Mouse (Mus musculus) hindbrain, postnatal 0 days (tissue): ENCODE results near the gene Fam71f1. TPM values are rescaled to one million over a fixed set of nuclear protein-coding genes. Genes with fewer than 3 reads are reported as not detected.

Experiments used
- ATAC-seq: fragments of 200-750 bp; cut with Nextera tagmentation; 2 replicates; pipeline ENCODE4 v1.8.0; 2017; ENCODE audit warnings: mild to moderate bottlenecking, moderate TSS enrichment, moderate library complexity
- DNase-seq: peaks from one replicate; pipeline ENCODE4 v3.0.0-alpha.2; 2015; ENCODE audit warnings: low spot score
- H3K27ac ChIP-seq: fragments of 300-500 bp; sonication (generic); 2 replicates; pipeline ENCODE4 v1.5.1; 2014; ENCODE audit warnings: mild to moderate bottlenecking
- H3K27me3 ChIP-seq: fragments of 300-500 bp; sonication (generic); 2 replicates; pipeline ENCODE4 v1.6.1; 2014; ENCODE audit warnings: low read length, mixed read lengths; ENCODE audit not compliant: insufficient read depth
- H3K36me3 ChIP-seq: fragments of 300-500 bp; sonication (generic); 2 replicates; pipeline ENCODE4 v1.6.1; 2014; ENCODE audit warnings: low read length, mixed read lengths; ENCODE audit not compliant: insufficient read depth
- H3K4me1 ChIP-seq: fragments of 300-500 bp; sonication (generic); 2 replicates; pipeline ENCODE4 v1.6.1; 2014; ENCODE audit warnings: antibody characterized with exemption, low read length, mixed read lengths; ENCODE audit not compliant: insufficient read depth
- H3K4me2 ChIP-seq: fragments of 300-500 bp; sonication (generic); 2 replicates; pipeline ENCODE4 v1.6.1; 2014; ENCODE audit warnings: low read depth, mild to moderate bottlenecking, low read length, moderate library complexity, mixed read lengths
- H3K4me3 ChIP-seq: fragments of 300-500 bp; sonication (generic); 2 replicates; pipeline ENCODE4 v1.5.1; 2014; ENCODE audit warnings: low read length
- H3K9ac ChIP-seq: fragments of 300-500 bp; sonication (generic); replicated peaks from 2 replicates; pipeline ENCODE4 v1.6.1; 2014; ENCODE audit warnings: mild to moderate bottlenecking, low read length, moderate library complexity, mixed read lengths
- H3K9me3 ChIP-seq: fragments of 300-500 bp; sonication (generic); 2 replicates; pipeline ENCODE4 v1.6.1; 2016; ENCODE audit warnings: low read length, mixed read lengths
- CTCF ChIP-seq: IDR thresholded peaks from 2 replicates; pipeline ENCODE4 v1.5.1; 2016; ENCODE audit warnings: antibody characterized with exemption, control low read depth, low read depth
- WGBS: fragments of 180-500 bp; shearing (Covaris S2); extraction: QIAGEN DNeasy Blood & Tissue Kit; methylation state at CpG from one replicate; pipeline ENCODE4 v1.1.7; 2014; 5-methylcytosine and 5-hydroxymethylcytosine counted together
- polyA plus RNA-seq: library from polyadenylated mRNA; unstranded; fragments of >200 nt; fragmentation: Nextera tagmentation; extraction: Ambion mirVana; gene quantifications from 2 replicates; pipeline ENCODE4 v1.2.1, GENCODE M21; 2015
- total RNA-seq: library from RNA; depleted of rRNA; stranded (reverse); fragments of >200 nt; gene quantifications from 2 replicates; pipeline ENCODE4 v1.2.3, GENCODE M21; 2014

The Fam71f1 gene
- total and polyA plus RNA-seq, 2 experiments from 2014 or later = not detected

DNA sequence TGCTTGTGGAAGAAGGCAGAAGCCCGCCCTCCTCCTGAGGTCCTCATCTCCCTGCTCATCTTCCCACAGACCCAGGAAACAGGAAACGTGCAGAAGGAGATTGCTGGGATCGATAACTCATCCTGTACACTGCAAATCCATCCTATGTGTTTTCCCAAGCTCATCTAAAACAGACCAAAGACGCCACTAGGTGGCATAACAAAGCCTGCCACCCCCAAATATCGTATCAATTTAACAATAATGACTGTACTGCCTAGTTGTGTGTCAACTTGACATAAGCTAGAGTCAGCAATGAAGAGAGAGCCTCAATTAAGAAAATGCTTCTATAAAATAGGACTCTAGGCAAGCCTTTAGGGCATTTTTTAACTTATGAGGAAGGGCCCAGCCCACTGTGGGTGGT, 15.2 kb upstream of the Fam71f1 start:
- Histone ChIP-seq H3K4me3 (no peak overlapping the region), H3K36me3 (no peaks in the 10 kb centered on the region), H3K4me1 (no peaks in the 10 kb centered on the region), H3K27ac (no peak overlapping the region), H3K4me2 (no peak overlapping the region), H3K9ac (no peak overlapping the region), H3K27me3 (no peaks in the 10 kb centered on the region), H3K9me3 (no peaks in the 10 kb centered on the region)
- no peak for ATAC-seq
- TF ChIP-seq CTCF = peak; percentile 41
- WGBS = 45% methylated on average over 5 of the region's 5 CpGs
- DNase-seq = peak; percentile 3

- no peak overlapping the region for H3K4me3 ChIP-seq
- no peak overlapping the region for H3K4me2 ChIP-seq
- DNase-seq (no peak), ATAC-seq (no peak)
- no peak overlapping the region for H3K9ac ChIP-seq
- H3K27me3 ChIP-seq = no peaks in the 10 kb centered on the region
- no peaks in the 10 kb centered on the region for H3K4me1 ChIP-seq
- no peak overlapping the region for H3K27ac ChIP-seq
- WGBS = 92% methylated on average over 4 of the region's 4 CpGs
- TF ChIP-seq CTCF = no peak
- H3K9me3 ChIP-seq = no peaks in the 10 kb centered on the region
- no peaks in the 10 kb centered on the region for H3K36me3 ChIP-seq
These were observed 13.5 kb upstream of the Fam71f1 start for GRCm38 (mm10) chr6:29305462-29305861.

- H3K9ac ChIP-seq = no peak overlapping the region
- TF ChIP-seq CTCF = no peak
- no peaks in the 10 kb centered on the region for H3K27me3 ChIP-seq
- no peak overlapping the region for H3K4me3 ChIP-seq
- 89% methylated on average over 16 of the region's 16 CpGs for WGBS
- ATAC-seq (no peak), DNase-seq (no peak)
- H3K4me1 ChIP-seq = no peaks in the 10 kb centered on the region
- H3K36me3 ChIP-seq = no peaks in the 10 kb centered on the region
- no peak overlapping the region for H3K27ac ChIP-seq
- no peaks in the 10 kb centered on the region for H3K9me3 ChIP-seq
- no peak overlapping the region for H3K4me2 ChIP-seq
These were observed 9.9 kb upstream of the Fam71f1 start for GRCm38 (mm10) chr6:29308846-29309605.

- TF ChIP-seq CTCF = no peak
- ATAC-seq = no peak
These were observed 5.2 kb upstream of the Fam71f1 start for GRCm38 (mm10) chr6:29313690-29314202.

GRCm38 (mm10) chr6:29317286-29317685, 1.7 kb upstream of the Fam71f1 start:
- no peaks in the 10 kb centered on the region for H3K36me3 ChIP-seq
- no peaks in the 10 kb centered on the region for H3K9me3 ChIP-seq
- no peak for TF ChIP-seq CTCF
- H3K27ac ChIP-seq = no peak overlapping the region
- H3K4me1 ChIP-seq = no peaks in the 10 kb centered on the region
- H3K9ac ChIP-seq = no peak overlapping the region
- no peaks in the 10 kb centered on the region for H3K27me3 ChIP-seq
- ATAC-seq (no peak), DNase-seq (no peak)
- 80% methylated on average over 2 of the region's 2 CpGs for WGBS
- H3K4me3 ChIP-seq = no peak overlapping the region
- H3K4me2 ChIP-seq = no peak overlapping the region

More at GRCm38 (mm10) chr6:29313690-29314202, 5.2 kb upstream of the Fam71f1 start:
- no peak for DNase-seq
- no peaks in the 10 kb centered on the region for H3K9me3 ChIP-seq
- no peaks in the 10 kb centered on the region for H3K4me1 ChIP-seq
- no peak overlapping the region for H3K4me3 ChIP-seq
- H3K4me2 ChIP-seq = no peak overlapping the region
- WGBS = 66% methylated on average over 14 of the region's 14 CpGs
- no peak overlapping the region for H3K27ac ChIP-seq
- H3K9ac ChIP-seq = no peak overlapping the region
- no peaks in the 10 kb centered on the region for H3K36me3 ChIP-seq
- no peaks in the 10 kb centered on the region for H3K27me3 ChIP-seq

DNA sequence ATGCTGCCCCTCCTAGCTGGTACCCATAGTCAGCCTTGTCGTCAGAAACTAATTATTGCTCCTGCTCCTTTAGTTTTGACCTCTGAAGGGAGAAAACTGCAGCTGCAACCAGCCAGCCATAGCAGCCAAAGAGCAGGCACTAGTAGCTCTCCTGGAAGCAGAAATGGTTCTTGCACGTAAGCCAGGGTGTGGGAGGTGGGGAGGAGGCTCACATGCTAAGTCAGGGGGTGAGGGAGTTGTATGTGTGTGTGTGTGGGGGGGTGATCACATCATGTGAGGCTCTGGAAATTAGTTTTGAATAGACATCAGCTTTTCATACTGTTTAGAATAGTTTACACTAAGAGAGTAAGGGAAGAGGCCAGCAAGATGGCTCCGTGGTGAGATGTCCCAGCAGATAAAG, 999 bp upstream of the Fam71f1 start:
- Histone ChIP-seq H3K4me2 (no peak overlapping the region), H3K27ac (no peak overlapping the region), H3K36me3 (no peaks in the 10 kb centered on the region), H3K9me3 (no peaks in the 10 kb centered on the region), H3K9ac (no peak overlapping the region), H3K4me3 (no peak overlapping the region), H3K4me1 (no peaks in the 10 kb centered on the region), H3K27me3 (no peaks in the 10 kb centered on the region)
- 71% methylated on average over 3 of the region's 3 CpGs for WGBS
- DNase-seq (no peak), ATAC-seq (no peak)
- no peak for TF ChIP-seq CTCF

- no peak for TF ChIP-seq CTCF
- H3K4me3 ChIP-seq = no peak overlapping the region
- no peaks in the 10 kb centered on the region for H3K4me1 ChIP-seq
- ATAC-seq = no peak
- WGBS = 77% methylated on average over 6 of the region's 6 CpGs
- no peak overlapping the region for H3K4me2 ChIP-seq
- H3K9me3 ChIP-seq = no peaks in the 10 kb centered on the region
- H3K27ac ChIP-seq = no peak overlapping the region
- no peaks in the 10 kb centered on the region for H3K36me3 ChIP-seq
- no peak for DNase-seq
- no peak overlapping the region for H3K9ac ChIP-seq
- no peaks in the 10 kb centered on the region for H3K27me3 ChIP-seq
These were observed 2.6 kb downstream of the Fam71f1 start for GRCm38 (mm10) chr6:29321586-29321985.
